In genomic region chr1:155233378-155233777, GRCm38 (mm10) we compare ENCODE assay signal across 8 mouse cellular contexts. TPM values are rescaled to one million over a fixed set of nuclear protein-coding genes. Genes with fewer than 3 reads are reported as not detected.
DNase-seq lines count a peak whose midpoint lies in the region; ATAC-seq and TF ChIP-seq lines count a peak whose summit lies in the region.

No protein-coding gene starts in this region.

- no peaks in the 10 kb centered on the region for H3K27me3 ChIP-seq in heart, adult 2 months (ENCODE audit: control insufficient read depth, insufficient read depth, low read length)
- H3K27me3 ChIP-seq in megakaryocyte, embryonic 14.5 days (replicated peaks), result peaks cover 66% of the 10 kb centered on the region
- H3K27me3 ChIP-seq in hindbrain, postnatal 0 days (ENCODE audit: insufficient read depth, low read length), result no peaks in the 10 kb centered on the region
- no peaks in the 10 kb centered on the region for H3K27me3 ChIP-seq in stomach, embryonic 15.5 days (replicated peaks)

- no peak overlapping the region for H3K9ac ChIP-seq in heart, adult 2 months (ENCODE audit: low read depth, low read length)
- no peak overlapping the region; the same call in 1 of the 2 replicates for H3K9ac ChIP-seq in hindbrain, postnatal 0 days (replicated peaks; ENCODE audit: low read length)
- H3K9ac ChIP-seq in stomach, embryonic 15.5 days, result no peak overlapping the region

- H3K4me3 ChIP-seq in heart, adult 2 months, result no peak overlapping the region
- peak overlapping the region; percentile 51 for H3K4me3 ChIP-seq in megakaryocyte, embryonic 14.5 days (replicated peaks)
- no peak overlapping the region for H3K4me3 ChIP-seq in hindbrain, postnatal 0 days (ENCODE audit: low read length)
- no peak overlapping the region for H3K4me3 ChIP-seq in stomach, embryonic 15.5 days (replicated peaks)

- H3K9me3 ChIP-seq in megakaryocyte, embryonic 14.5 days, result no peaks in the 10 kb centered on the region
- H3K9me3 ChIP-seq in hindbrain, postnatal 0 days (ENCODE audit: low read length), result no peaks in the 10 kb centered on the region
- no peaks in the 10 kb centered on the region for H3K9me3 ChIP-seq in stomach, embryonic 15.5 days

- peak overlapping the region; percentile 91 for H3K27ac ChIP-seq in heart, adult 2 months
- H3K27ac ChIP-seq in hindbrain, postnatal 0 days, result peak overlapping the region; percentile 90
- H3K27ac ChIP-seq in stomach, embryonic 15.5 days, result peak overlapping the region; percentile 88

- H3K4me1 ChIP-seq in heart, adult 2 months (ENCODE audit: control insufficient read depth, insufficient read depth, low read length), result peaks cover 33% of the 10 kb centered on the region
- H3K4me1 ChIP-seq in megakaryocyte, embryonic 14.5 days, result peaks cover 44% of the 10 kb centered on the region
- H3K4me1 ChIP-seq in hindbrain, postnatal 0 days (ENCODE audit: insufficient read depth, low read length), result peaks cover 35% of the 10 kb centered on the region
- peaks cover 59% of the 10 kb centered on the region for H3K4me1 ChIP-seq in stomach, embryonic 15.5 days

- H3K79me2 ChIP-seq in heart, adult 2 months (replicated peaks; ENCODE audit: control insufficient read depth, insufficient read depth, low read length), result no peaks in the 10 kb centered on the region

- peaks cover 3% of the 10 kb centered on the region for H3K36me3 ChIP-seq in heart, adult 2 months (ENCODE audit: control insufficient read depth, insufficient read depth, low read length)
- no peaks in the 10 kb centered on the region for H3K36me3 ChIP-seq in megakaryocyte, embryonic 14.5 days (replicated peaks; ENCODE audit: low read length)
- no peaks in the 10 kb centered on the region for H3K36me3 ChIP-seq in hindbrain, postnatal 0 days (ENCODE audit: insufficient read depth, low read length)
- H3K36me3 ChIP-seq in stomach, embryonic 15.5 days, result no peaks in the 10 kb centered on the region

- DNase-seq in heart, adult 2 months, result no peak
- no peak for DNase-seq in heart, adult 18-20 months
- no peak for DNase-seq in hindbrain, postnatal 0 days (ENCODE audit: low spot score)
- DNase-seq in embryo, embryonic 11 days, result no peak

- TF ChIP-seq POLR2A in heart, adult 2 months (IDR thresholded peaks at IDR 0.05; ENCODE audit: insufficient read depth, low read depth, low read length), result no peak

- WGBS in heart, adult 2 months, result 53% methylated on average over 9 of the region's 9 CpGs
- 55% methylated on average over 9 of the region's 9 CpGs for WGBS in hindbrain, postnatal 0 days
- 75% methylated on average over 9 of the region's 9 CpGs for WGBS in stomach, embryonic 15.5 days

- ATAC-seq in megakaryocyte, adult 5-6 weeks (ENCODE audit: poor library complexity, severe bottlenecking), result no peak
- no peak for ATAC-seq in hindbrain, postnatal 0 days
- no peak for ATAC-seq in stomach, embryonic 15.5 days (ENCODE audit: insufficient read depth, low FRiP score, low read depth)
- ATAC-seq in activated CD4-positive, CD25-positive, alpha-beta regulatory T cell, adult 4 months, result no peak

- TF ChIP-seq EP300 in heart, adult 2 months (IDR thresholded peaks at IDR 0.05; ENCODE audit: insufficient read depth, low read depth, low read length), result no peak

- no peak for TF ChIP-seq CTCF in heart, adult 2 months (IDR thresholded peaks at IDR 0.05)
- TF ChIP-seq CTCF in hindbrain, postnatal 0 days (IDR thresholded peaks at IDR 0.05; ENCODE audit: low read depth), result no peak

- no peak overlapping the region for H3K4me2 ChIP-seq in hindbrain, postnatal 0 days (ENCODE audit: low read depth, low read length)
- no peak overlapping the region for H3K4me2 ChIP-seq in stomach, embryonic 15.5 days

- intact Hi-C loops in heart, adult 2 months (cut with DNase I), result loop anchor here (10.0 kb wide), 1 partner anchor 449 kb away; no protein-coding TSS in a partner anchor

RNA-seq across cellular contexts. Expression of gene BC034090, which starts 10.9 kb away (rescaled TPM):
- total RNA-seq in heart, adult 2 months (2021), result 10 to 100 TPM; 37.2 to 37.5 TPM
- 31.8 and 44.8 TPM in 2 replicates for polyA plus RNA-seq in heart, adult 2 months (2012; rRNA removed)
- total RNA-seq in heart, adult 18-20 months (2021), result 10 to 100 TPM; 28.5 to 31.8 TPM
- 3.3 and 4.7 TPM in 2 replicates for polyA plus RNA-seq in megakaryocyte, embryonic 14.5 days (2012; ENCODE audit: insufficient read depth, low replicate concordance)
- total RNA-seq in megakaryocyte, adult 5-6 weeks (2015), result not detected in 2 replicates
- total RNA-seq in megakaryocyte, adult 5-6 weeks (2017), result 0.45 TPM in 1 of 2 replicates, not detected in the other
- 16.1 and 18.8 TPM in 2 replicates for total RNA-seq in hindbrain, postnatal 0 days (2014; rRNA removed)
- polyA plus RNA-seq in hindbrain, postnatal 0 days (2015; fragmentation: Nextera tagmentation; extraction: Ambion mirVana), result 3.6 and 3.7 TPM in 2 replicates
- polyA plus RNA-seq in stomach, embryonic 15.5 days (2015; fragmentation: Nextera tagmentation; extraction: Ambion mirVana), result 2.8 and 4.7 TPM in 2 replicates
- 1 to 10 TPM in 1 of 2 experiments, under 1 TPM in 1; 0.85 to 1.3 TPM for polyA plus RNA-seq in activated CD4-positive, CD25-positive, alpha-beta regulatory T cell, adult 4 months (2017; shearing (Covaris generic))
